Mouse (Mus musculus): ENCODE data around the gene Akt3.

Gene Akt3

GRCm38 (mm10) chr1:176982671-176983070 is 275.3 kb downstream of the Akt3 start:
- no peak for DNase-seq (ENCODE audit: low spot score)

- DNase-seq (ENCODE audit: low spot score) = no peak
Observed at GRCm38 (mm10) chr1:176981511-176981910, 276.5 kb downstream of the Akt3 start.

GRCm38 (mm10) chr1:176980801-176981400 is 277.1 kb downstream of the Akt3 start:
- DNase-seq (ENCODE audit: low spot score) = no peak

- no peak for DNase-seq (ENCODE audit: low spot score)
Observed at GRCm38 (mm10) chr1:176980140-176980539, 277.9 kb downstream of the Akt3 start.

- no peak for DNase-seq (ENCODE audit: low spot score)
Observed at GRCm38 (mm10) chr1:176979235-176979634, 278.8 kb downstream of the Akt3 start.

GRCm38 (mm10) chr1:176973356-176974088 is 284.5 kb downstream of the Akt3 start:
- DNase-seq (ENCODE audit: low spot score) = no peak

GRCm38 (mm10) chr1:176971479-176971797 is 286.6 kb downstream of the Akt3 start:
- DNase-seq (ENCODE audit: low spot score) = no peak

GRCm38 (mm10) chr1:176970635-176971478 is 287.1 kb downstream of the Akt3 start:
- DNase-seq (ENCODE audit: low spot score) = no peak

Measured in ovary, postnatal 36 days (tissue).